Mouse (Mus musculus) left cerebral cortex, postnatal 36 days (tissue): Measurements from ENCODE around the gene Msi2. TPM values are rescaled to one million over a fixed set of nuclear protein-coding genes. Genes with fewer than 3 reads are reported as not detected.

Experiments
- DNase-seq, 2 experiments: peaks; one replicate each; pipeline ENCODE4 v3.0.0; 2021 to 2022; ENCODE audit warnings: low spot score in 2 of 2, mixed read lengths in 1 of 2
- intact Hi-C: fragments of 180-260 bp; cut with DNase I; formaldehyde crosslinking; loops from one replicate; pipeline ENCODE4 v1.15.1; 2025
- total RNA-seq, 2 experiments: library from RNA; stranded (reverse); gene quantifications; 2 replicates each; pipeline ENCODE4 v1.2.3; 2021

Gene Msi2
- total RNA-seq, 2 experiments from 2014 or later: 117 to 132 TPM

DNA sequence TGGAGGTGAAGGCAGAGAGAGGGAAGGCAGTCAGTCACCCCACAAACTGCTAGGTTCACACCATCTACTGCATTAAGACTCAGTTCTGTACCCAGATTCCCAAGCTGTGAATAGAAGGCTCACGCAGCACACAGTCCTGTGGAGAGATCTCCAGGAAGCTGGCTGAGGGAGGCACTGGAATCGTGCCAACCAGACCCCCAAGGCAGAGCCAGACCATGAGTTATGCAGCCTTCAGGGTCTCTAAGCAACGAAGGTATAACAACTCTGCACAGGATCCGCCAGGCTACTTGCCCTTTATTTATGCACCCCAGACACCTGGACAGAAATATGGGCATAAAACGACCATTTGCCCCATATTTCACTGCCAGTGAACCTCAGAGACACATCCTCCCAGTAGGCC, 69.9 kb downstream of the Msi2 start:
- intact Hi-C loops: no loop called here
- DNase-seq: no peak

DNA sequence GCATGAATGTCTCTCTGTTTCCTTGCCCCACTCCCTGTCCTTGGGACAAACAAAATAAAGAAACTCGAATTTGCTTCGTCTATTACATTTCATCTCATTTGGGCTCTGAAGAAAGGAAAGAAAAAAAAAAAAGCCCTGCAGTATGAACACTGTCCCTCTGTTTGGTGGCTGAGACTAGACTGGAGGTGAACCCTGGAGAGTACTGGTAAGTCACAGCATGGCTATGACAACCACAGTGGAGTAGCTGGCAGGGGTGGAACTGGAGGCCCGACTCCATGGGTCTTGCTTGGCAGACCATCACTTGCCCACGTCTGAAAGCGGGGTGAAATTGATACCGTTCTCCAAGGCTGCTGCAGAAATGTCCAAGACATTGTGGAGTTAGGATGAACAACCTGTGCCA, 71.8 kb downstream of the Msi2 start:
- intact Hi-C loops: no loop called here
- DNase-seq: no peak

DNA sequence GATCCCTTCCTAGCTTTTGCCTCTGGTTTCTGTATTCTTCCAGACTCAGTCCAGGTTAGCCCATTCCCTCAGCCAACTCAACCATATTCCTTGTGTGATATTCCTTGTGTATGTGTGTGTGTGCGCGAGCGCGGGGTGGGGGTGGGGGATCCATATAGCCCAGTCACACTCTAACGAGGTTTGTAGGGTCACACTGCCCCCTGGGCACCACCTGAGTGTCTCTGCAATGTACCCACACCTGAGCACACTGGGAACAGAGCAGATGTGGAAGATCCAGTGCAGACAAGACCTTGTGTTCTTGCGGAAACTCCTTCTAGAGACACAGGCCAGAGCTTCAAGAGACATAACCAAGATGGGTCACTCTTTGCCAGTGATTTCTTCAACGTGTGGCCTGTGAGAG, 72.5 kb downstream of the Msi2 start:
- intact Hi-C loops: no loop called here
- no peak for DNase-seq

DNA sequence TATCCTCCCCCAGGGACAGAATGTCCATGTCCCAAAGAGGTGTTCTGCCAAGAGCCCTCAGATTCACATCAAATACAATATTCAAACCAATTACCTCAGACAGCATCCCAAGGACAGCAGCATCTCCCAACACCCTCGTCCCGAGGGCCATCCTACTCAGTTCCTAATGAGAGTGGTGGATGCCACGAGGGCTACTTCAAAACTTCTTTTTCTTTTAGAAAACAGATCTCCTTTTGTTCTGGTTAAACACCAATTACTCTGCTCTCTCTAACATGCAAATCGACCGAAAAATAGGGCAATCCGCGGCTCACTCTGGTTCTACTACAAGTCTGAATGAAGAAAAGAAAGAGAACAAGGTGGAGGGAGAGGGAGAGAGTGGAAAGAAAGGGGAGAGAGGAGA, 73.6 kb downstream of the Msi2 start:
- intact Hi-C loops: no loop called here
- no peak for DNase-seq

DNA sequence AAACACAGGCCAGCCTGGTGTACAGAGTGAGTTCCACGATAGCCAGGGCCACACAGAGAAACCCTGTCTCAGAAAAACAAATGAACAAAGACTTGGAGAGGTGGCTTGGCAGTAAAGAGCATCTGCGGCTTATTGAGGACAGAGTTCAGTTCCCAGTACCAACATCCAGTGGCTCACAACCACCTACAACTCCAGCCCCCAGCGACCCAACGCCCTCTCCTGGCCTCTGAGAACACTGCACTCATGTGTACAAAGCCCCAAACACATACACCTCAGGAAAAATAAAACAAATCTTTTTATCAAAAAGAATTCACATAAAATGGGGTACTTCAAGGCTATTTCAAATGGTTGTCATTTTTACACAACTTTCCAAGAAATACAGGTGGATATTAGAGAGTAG, 78.5 kb downstream of the Msi2 start:
- intact Hi-C loops: no loop called here
- no peak for DNase-seq

DNA sequence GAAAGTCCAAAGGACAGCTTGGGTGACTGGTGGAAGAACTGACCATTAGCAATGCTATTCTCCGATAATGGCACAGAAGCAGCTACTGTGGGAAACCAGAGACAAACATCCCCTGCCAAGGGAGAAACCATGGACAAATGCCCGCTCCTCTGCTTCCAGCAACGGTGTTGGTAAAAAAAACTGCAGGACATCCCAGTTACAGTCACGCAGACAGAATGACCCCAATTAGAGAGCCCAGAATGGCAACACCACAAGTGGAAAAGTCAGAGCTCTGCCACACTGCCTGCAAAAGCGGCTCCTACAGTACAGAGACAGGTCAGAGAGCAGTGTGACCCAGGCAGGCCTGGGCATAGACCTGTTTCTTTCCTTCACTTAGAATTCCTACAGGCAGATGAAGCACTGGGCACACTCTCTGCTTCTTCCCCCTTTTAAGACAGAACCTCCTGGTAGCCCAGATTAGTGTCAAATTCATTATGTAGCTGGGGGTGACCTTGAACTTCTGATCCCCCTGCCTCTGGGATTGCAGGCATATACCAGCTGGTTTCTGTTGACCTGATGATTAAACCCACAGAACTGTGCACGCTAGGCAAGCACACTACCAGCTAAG, 79.3 kb downstream of the Msi2 start:
- intact Hi-C loops: no loop called here
- no peak for DNase-seq

DNA sequence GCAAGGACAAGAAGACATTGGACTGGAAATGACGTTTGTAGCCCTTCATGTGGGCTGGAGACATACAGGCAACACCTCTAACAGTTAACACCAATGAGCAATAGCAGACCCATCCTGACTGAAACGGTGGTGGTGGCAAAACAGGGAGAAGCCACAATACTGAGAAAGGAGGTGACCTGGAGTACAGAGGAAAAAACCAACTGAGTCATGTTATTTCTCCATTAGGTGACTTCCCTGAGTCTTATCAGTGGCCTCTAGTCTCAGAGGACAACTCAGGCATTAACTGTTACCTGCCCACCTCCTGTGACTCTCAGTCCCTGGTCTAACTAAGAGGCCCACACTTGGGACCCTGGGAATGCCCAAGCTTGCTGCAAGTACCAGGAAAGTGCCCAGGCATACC, 80.1 kb downstream of the Msi2 start:
- intact Hi-C loops: no loop called here
- DNase-seq: no peak

DNA sequence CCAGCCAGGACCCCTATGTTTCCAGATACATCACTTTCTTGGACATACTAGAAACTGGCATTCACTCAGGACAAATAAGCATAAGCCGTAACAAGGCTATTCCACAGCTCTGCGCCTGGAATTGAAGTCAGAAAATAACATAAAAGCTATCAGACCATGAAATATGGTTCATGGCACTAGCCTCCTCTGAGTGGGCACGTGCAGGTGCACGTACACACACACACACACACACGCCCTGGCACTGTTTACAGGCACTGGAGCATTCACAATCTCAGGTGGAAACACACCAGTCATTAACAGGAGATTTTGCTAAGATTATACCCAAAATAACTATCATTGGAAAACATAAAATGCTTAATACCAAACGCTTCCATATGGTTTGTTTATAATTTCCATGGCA, 81.4 kb downstream of the Msi2 start:
- intact Hi-C loops: no loop called here
- DNase-seq: no peak

DNA sequence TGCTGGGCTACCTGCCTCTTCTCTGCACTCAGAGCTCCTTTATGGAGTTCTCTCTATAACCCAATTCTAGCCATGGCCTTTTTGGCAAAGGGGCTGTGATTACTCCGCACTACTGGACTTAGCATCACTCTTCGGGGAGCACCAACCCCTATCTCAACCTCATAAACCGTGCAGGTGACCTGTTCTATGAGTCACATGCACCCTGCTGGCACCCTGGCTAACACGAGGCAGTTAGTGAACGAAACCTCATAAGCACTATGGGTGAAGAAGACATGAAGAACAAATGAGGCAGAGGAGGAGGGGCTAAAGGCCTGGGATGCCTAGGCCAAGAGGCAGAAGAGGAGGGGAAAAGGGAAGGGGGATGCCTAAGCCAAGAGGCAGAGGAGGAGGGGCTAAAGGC, 82.0 kb downstream of the Msi2 start:
- intact Hi-C loops: no loop called here
- no peak for DNase-seq

DNA sequence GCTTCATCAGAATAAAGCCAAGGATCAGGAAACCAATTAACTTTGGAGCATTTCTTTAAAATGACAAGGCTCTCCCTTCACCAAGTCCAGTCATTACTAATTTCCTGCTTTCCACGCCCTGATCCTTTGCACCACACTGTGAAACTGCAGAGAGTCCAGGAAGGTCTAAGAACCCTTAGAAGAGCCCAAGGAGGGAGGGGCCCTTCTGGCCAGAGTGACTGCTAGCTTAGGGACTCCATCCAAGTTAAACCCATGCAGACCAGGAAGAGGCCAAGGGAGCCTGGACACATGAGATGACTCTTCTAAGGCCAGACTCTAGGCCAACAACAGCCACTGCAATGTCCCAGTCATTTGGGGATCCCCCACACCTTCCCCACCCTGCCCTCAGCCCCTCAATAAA, 83.7 kb downstream of the Msi2 start:
- no peak for DNase-seq
- intact Hi-C loops: no loop called here

DNA sequence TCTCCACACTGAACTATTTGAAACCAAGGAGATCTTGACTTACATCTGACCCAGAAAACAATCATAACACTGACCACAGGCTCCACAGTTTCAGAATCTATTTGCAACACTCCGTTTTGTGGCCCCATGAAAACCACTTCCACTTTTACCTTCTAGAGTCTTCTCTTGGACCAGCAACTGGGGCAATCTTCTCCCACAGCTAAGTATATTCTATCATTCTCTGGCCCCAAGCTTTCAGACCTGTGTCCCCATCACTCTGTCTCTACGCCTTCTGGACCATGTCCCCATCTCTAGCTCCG, 86.4 kb downstream of the Msi2 start:
- intact Hi-C loops: no loop called here
- no peak for DNase-seq

DNA sequence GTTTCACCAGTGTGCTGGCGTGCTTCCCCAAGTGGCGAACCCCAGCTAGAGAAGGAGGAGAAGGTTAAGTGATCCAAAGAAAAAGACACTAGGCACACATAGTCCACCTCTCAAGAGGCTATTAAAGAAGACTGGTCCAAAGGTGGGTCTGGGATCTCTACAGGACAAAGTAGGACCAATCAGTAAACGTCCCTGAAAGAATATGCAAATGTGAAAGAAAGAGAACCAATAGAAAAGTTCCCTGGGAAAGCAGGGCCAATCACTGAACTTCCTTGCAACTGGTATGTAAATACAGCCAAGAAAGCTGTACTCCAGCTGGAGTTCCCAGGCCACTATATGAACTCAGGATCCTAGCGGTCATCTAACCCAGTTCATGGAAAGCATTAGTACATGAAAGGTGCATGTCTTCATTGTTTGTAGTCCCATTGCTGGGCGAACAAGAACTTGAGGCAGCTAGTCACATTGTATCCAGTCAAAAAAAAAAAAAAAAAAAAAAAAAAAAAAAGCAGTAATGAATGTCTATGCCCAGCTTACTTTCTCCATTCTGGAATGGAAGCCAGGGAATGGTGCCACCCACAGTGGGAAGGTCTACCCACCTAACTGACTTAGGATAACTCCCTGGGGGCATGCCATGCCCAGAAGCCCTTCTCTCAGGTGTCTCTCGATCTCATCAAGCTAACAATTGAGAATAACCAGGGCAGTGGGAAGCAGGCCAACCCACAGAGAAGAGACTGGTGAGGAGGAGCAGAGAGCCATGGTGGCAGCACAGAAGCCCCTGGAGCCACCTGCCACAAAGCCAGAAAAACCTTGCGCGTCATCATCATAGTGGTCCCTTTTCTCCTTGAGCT, 87.0 kb downstream of the Msi2 start:
- DNase-seq: no peak
- intact Hi-C loops: no loop called here

DNA sequence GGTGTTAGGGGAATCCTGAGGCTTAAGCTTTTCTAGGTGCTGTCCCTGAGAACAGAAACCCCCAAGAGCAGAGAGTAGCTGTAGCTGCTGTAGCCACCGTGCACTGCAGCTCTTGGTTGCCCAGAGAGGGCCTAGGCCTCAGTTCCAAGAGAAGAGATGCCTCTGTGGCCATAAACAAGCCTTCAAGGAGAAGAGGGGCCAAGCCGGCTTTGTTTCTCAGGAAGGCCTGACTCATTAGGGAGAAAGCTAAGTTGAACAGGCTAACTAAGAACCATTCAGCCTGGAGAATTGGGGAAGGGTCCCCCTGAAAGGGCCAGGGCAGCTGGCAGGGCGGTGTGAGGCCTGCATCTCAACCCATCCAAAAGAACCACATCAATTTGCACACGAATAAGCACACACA, 88.7 kb downstream of the Msi2 start:
- no peak for DNase-seq
- intact Hi-C loops: no loop called here

DNA sequence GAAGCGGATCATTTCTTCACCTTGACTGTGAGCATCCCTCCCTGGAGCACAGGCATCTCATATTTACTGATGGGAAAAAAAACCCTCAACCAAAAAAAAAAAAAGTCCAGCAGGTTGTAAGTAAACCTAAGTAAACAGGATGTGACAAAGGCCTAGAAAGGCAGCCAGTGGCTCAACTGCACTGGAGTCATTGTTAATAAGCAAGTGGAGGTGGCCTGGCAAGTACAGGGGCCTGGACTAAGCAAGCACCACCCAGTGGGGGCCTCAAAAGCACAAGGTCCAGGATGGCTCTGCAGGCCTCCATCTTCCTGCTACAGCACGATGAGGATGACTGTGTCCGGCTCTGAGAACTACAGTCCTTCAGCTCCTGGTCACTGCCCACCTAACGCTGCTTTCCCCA, 89.1 kb downstream of the Msi2 start:
- intact Hi-C loops: no loop called here
- DNase-seq: no peak

DNA sequence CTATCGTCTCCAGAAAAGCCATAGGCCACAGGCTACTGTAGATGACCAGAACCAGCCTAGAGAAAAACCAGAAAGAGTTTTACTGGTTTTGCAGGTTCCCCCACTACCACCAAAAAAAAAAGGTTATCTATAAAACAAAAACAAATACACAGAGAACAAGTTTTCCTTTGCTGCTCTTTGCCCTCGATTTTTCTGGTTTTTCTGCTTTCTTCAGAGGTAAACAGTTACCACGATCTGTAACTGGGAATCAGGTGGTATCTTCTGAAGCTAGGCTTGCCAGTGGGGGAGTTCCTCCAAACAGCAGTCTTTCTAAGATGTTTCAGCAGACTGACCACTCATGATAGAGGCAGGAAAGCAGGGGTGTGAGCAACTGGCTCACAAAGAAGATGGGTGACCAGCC, 89.6 kb downstream of the Msi2 start:
- DNase-seq: no peak
- intact Hi-C loops: no loop called here

DNA sequence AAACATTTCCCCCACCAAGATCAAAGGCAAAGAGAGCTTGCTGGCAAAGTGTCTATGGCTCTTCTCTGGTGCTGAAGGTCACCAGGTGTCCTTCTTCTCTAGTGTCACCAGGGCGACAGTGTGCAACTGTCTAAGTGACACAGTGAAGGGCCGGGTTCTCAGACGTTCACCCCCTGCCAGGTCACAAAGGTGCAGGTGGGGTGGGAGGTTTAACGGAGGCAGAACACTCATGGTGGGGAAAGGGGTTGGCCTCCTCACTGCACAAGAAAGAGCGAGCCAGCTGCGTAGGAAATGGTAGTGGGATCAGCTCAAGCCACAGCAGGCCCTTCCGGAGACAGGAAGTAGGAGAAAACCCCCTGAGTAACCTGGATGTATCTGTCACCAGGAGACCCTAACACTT, 91.0 kb downstream of the Msi2 start:
- intact Hi-C loops: no loop called here

DNA sequence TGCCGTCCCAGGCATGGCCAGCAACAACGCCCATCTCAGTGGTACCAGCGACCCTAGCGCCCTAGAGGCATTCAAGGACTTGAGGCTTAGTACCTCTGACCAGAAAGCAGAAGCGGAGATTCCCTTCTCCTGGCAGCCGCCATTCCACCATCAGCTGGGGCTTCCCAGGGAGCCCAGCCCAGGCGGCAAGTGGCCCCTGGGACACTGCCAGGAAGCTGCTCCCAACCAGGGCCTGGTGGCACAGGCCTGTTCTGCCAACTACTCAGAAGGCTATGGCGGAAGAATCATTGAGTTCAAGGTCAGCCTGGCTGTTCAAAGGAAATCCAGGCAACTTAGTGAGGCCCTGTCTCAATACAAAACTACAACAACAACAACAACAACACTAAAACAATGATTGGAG, 91.7 kb downstream of the Msi2 start:
- DNase-seq: no peak
- intact Hi-C loops: no loop called here

More for the DNA sequence above, 91.0 kb downstream of the Msi2 start:
- DNase-seq: no peak

DNA sequence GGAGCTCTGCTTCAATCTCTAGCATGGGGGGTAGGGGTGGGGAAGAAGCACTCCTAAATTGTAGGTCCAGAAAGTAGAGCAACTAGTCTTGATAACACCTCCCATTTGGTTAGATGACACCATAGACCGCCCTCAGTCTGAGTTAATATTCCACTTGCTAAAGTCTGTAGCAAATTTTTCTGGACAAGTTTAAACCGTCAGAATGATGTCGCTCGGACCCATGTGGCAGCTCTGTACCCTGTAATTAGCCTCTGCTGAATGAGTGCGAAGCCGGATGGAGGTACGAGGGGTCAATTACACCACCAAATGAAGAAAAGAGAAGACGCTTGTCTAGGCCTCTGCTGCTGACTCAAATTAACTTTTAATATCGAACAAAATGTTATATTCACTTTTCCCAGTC, 92.3 kb downstream of the Msi2 start:
- intact Hi-C loops: no loop called here
- no peak for DNase-seq

DNA sequence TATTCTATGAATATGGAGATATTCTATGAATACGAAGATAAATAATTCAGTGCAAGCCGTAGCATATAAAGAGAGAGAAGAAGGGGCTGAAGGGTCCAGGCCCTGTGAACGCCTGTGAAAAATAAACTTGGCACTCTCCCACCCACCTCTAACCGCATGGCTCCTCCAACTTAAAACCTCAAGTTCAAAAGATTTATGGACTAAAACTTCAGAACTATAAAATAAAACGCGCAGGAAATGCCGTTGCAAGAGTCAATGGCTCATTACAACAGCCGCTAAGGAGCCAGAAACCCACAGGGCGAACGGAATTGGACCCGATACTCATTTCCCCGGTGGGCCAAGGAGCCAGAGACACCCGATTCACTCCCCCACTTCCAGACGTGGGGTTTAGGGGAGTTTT, 93.2 kb downstream of the Msi2 start:
- DNase-seq: no peak
- intact Hi-C loops: no loop called here

DNA sequence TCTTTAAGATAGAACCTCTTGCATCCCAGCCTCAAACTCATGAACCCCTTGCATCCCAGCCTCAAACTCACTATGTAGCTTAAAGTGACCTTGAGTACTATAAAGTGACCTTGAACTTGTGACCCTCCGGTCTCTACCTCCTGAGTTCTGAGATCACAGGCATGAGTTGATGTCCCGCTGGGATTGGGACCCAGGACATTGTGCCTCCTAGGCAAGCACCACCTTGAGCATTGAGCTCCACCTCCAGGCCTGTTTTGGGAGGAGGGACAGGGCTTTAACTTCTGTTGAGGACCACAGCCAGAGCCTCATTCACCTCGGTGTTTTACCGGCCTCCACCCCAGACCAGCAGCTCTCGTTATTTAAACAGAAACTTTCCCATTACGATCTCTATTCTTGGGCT, 93.7 kb downstream of the Msi2 start:
- intact Hi-C loops: loop anchor here (5.0 kb wide), 1 partner anchor 93 kb away; the partner anchor contains the start of gene Msi2
- DNase-seq: no peak

DNA sequence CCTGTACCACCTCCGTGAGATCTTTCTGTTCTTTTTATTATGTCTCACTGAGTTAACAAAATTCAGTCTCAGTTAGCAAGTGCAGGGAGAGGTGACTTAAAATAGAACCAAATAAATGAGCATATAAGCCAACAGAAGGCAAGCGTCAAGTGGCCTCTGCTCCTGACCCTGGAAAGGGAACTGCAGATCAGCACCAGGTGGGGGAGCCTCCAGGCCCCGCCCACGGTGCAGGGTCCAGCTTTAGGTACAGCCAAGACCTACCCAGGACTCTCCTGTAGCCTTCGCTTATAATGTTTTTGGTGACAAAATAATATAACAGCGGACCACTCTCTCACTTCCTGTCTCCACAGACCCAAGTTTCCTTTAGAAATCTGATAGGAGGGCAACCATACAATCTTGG, 94.6 kb downstream of the Msi2 start:
- intact Hi-C loops: loop anchor here (5.0 kb wide), 1 partner anchor 94 kb away; the partner anchor contains the start of gene Msi2
- DNase-seq: no peak

DNA sequence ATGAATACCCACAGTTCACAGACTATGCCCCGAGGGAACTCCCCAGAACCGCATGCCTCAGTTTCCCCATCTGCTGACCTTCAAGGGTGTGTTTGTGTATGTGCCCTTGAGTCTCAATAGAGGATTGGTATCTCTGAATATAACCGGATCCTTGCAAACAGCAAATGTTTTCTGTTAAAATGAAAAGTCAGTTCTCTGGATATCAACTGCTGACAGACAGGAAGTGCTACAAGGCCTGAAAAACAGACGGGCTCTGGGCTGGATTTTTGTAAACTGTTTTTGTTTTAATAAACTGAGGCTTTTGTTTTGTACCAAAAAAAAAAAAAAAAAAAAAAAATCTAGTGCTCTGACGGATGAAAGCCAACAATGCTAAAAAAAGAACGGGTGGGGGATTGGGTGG, 95.8 kb downstream of the Msi2 start:
- DNase-seq: no peak
- intact Hi-C loops: loop anchor here (5.0 kb wide), 1 partner anchor 95 kb away; the partner anchor contains the start of gene Msi2
